Mouse (Mus musculus): ENCODE data around the gene Bsg. TPM values are rescaled to one million over a fixed set of nuclear protein-coding genes. Genes with fewer than 3 reads are reported as not detected.
A peak's percentile ranks its signal among the peaks of the same experiment; 100 is the strongest.
"Not testable (repeated sequence)": the region's sequence is repeated elsewhere in the genome, so short reads cannot be mapped to it uniquely, and the experiment has no call there.

The Bsg gene
- total RNA-seq, 2 experiments from 2014 or later, result 504 to 513 TPM

DNA sequence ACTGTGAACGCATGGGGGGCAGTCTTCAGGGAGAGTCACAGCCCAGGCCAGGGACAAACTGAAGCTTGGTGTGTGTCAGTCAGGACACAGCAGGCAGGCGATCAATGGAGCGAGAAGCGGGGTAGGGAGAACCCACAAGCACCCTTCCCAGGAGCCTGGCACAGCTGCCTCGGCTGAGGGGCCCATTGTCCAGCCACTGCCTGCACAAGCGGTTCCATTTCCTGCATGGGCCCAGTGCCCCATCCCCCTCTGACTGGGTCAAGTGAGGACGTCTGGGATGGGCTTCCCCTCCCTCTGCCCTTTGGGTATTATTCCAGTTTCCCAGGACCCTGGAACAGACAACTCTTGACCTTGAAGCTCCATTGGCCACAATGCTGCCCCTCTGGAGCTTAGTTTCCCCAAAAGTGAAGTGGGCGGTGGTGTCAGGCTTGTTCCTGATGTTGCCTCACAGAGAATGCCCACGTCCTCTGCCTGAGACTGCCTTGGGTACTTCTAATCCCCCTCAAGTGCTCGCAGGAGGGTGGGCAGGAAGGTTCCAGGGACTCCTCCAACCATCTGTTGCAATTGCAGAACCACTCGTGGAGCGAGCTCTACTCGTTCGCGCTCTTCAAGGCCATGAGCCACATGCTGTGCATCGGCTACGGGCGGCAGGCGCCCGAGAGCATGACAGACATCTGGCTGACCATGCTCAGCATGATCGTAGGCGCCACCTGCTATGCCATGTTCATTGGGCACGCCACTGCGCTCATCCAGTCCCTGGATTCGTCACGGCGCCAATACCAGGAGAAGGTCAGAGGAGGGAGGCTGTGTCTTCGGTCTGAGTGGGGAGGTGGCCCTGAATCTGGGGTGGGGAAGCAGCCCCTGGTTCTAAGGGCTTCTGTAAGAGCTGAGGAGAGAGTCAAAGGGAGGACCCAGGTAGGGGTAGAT is 24.3 kb downstream of the Bsg start:
- no peak for DNase-seq (ENCODE audit: low spot score in 2 of 2)

DNA sequence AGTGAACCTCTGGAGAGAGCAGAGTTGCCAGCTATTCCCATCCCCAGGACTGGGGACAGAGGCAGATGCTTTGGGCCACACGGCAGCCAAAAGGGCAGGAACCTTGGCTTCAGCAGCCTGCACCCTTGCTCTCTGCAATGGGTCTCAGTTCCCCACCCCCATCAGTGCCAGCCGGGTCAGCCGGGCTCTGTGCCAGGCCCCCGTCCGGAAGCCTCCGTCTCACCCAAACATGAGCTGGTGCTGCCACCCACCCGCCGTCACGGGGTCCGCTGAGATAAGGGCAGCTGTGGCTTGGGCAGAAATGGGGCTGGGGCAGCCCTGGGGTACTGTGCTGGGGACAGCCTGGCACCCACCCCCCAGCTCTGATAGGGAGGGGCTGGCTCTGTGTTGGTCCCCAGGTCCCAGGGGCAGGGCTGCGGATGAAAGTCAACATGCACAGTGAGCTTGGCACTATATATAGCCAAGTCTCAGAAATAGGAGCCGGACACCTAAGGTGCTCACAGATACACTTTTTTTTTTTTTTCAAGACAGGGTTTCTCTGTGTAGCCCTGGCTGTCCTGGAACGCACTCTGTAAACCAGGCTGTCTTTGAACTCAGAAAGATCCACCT is 25.2 kb downstream of the Bsg start:
- no peak for DNase-seq (ENCODE audit: low spot score in 2 of 2)

DNA sequence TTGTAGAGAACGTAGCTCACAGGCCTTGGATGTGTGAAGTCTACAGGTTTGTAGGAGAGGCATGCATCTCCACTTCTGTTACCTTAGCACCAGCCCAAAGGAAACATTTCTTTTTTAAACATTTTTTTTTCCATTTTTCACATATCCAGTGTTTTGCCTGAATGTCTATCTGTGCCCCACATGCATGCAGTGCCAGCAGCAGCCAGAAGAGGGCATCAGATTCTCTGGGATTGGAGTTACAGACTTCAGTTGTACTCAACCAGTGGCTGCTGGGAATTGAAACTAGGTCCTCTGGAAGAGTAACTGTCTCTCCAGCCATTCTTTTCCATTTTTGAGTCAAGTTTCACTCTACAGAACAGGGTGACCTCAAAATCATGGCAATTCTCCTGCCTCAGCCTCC is 28.2 kb downstream of the Bsg start:
- DNase-seq (ENCODE audit: low spot score in 2 of 2), result no peak

DNA sequence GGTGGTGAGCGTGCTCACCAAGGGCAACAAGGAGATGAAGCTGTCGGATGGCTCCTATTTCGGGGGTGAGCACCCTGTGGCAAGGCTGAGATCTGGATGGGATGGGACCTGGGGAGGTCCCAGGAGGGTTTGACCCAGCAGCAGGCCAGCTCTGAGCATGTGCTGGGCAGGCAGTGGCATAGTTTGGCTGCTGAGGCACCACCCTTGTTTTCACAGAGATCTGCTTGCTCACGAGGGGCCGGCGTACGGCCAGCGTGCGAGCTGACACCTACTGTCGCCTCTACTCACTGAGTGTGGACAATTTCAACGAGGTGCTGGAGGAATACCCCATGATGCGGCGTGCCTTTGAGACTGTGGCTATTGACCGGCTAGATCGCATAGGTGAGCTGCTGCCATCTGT is 29.6 kb downstream of the Bsg start:
- no peak for DNase-seq (ENCODE audit: low spot score in 2 of 2)

GRCm38 (mm10) chr10:79735361-79735760 is 31.1 kb downstream of the Bsg start:
- DNase-seq (ENCODE audit: low spot score in 2 of 2), result no peak

DNA sequence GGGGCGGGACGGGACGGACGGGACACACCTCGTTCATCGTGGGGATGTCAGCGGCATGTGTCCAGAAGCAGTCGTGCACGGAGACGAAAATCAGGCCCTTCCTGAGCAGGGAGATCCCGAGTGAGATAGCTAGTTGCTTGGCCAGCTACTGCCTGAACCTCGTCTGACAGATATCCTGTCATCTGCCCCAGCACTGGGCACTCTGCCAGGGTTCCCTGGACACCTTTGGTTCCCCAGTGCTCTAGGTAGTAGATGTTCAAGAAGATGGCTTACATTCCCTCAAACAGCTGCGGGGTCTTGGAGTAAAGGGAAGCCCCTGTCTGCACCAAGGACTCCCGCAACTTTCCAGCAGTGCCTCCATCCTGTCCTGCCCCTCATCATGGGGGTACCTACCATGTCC is 32.4 kb downstream of the Bsg start:
- no peak for DNase-seq (ENCODE audit: low spot score in 2 of 2)

- DNase-seq (ENCODE audit: low spot score in 2 of 2), result no peak
These were observed 34.0 kb downstream of the Bsg start for GRCm38 (mm10) chr10:79738259-79738658.

DNA sequence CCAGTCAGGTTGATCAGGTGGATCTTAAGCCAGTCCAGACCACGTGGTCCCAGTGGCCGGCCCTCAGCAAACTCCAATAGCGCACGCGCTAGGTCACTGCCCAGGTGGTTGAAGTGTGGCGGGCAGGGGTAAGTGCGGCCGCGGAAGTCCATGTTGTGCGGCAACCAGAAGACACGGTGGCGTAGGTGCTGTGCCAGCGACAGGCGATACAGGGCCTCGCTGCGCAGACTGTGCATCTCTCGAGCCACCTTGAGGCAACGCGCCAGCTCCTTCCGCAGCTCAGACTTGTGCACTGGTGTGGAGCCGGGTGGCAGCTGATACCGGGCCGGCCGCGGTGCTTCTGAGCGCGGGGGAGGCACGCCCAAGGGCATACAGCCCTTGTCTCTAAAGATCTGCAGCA is 34.9 kb downstream of the Bsg start:
- DNase-seq (ENCODE audit: low spot score in 2 of 2), result no peak

GRCm38 (mm10) chr10:79740863-79741262 is 36.6 kb downstream of the Bsg start:
- no peak for DNase-seq (ENCODE audit: low spot score in 2 of 2)

DNA sequence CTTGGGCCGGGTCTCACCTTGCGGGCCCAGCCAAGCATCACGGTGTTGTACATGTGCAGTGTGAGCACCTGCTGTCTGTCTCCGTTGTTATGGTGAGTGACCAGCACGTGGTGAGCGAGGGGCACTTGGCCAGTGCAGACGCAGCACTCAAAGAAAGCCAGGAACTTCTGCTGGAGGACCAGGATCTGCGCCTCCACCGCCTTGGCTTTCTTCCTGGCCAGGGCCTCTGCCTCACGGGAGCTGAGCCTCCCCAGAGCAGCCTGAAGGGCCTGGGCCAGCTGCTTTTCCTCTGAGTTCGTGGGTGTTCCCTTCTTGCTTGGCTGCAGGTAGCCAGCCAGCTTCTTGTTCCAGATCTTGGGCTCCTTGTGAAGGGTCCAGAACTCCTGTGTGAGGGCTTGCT is 38.9 kb downstream of the Bsg start:
- no peak for DNase-seq (ENCODE audit: low spot score in 2 of 2)

DNA sequence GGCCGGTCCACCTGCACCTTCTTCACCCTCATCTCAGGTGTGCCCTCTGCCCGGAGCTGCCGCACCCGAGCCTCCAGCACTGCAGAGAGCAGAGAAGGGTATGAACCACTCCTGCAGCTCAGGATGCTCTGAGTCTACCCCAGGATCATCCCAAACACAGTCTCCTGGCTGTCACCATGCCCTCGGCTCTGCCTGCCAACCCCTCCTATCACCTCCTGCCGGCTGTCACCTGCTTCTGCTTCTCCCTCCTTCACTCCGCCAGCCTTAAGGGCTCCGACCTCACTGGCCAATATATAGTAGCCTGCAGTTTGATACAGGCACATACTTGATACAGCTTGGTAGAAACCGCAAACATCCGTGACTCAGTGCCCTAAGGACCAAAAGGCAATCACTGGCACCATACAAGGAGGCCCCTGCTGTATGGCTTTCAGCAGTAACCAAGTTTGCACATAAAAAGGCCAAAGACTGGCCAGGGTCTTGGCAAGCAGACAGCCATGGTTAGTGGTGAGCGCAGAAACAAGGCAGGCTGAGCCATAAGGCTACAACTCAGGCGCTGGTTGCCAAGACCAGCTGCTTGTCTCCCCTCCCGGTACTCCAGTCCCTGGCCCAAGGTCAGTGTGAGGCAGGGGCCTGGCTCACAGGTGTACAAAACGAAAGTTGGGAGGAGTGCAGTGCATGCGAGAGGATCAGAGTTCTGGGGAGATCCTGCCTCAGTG is 39.5 kb downstream of the Bsg start:
- DNase-seq (ENCODE audit: low spot score in 2 of 2), result no peak

DNA sequence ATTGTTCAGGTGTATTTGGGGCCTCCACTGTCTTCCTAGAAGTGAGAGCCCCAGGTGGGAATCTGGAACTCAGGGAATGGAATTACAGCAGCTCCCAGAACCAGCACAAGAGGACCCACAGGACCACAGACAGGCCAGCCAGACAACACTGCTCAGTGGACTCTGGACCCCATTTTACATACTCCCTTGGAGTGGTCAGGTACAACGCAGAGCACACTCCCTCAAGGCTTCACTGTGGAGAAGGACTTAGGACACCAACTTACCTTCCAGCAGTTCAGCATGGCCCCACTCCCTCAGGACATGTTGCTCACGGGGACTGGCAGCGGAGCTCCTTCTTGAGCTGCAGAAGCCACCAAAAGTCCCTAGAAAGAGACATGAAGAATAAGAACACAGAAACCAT is 41.1 kb downstream of the Bsg start:
- no peak for DNase-seq (ENCODE audit: low spot score in 2 of 2)

DNA sequence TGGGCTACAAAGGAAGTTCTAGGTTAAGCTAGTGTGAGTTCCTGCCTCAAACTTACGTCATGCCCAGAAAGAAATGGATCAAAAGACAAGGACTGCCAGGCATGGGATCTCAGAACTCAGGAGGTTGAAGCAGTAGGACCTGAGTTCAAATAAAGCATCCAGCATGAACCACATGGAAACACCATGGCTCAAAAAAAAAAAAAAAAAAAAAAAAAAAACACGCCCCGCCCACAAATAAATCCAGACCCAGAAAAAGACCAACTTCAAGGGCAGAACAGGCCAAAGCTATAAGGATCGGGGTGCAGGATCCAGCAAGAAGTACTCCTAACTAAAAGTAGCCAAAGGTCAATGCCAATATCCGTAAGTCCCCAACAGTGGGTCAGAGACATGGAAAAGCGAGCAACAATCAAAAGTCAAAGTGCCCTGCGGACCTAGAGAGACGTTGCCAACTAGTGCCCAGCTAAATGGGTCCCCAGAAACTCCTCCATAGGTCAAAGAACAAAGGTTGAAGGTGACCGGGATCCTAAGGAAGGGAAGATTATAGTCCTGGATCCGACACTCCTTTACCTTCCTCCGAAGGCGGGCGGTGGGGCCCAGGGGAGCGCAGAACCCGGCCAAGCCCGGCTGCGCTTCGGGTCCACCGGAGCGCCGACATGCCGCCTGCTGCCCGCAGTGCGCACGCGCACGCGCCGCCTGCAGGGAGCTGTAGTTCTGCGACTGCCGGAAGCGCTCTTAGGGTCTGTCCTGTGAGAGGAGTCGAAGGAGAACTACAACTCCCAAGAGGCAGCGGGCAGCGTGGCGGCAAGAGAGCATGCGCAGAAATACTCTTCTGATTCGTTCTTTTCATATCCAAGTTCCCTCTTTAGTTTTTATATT is 41.8 kb downstream of the Bsg start, which contains the start of gene Polrmt:
Gene Polrmt (minus strand): TSS at position 684 of the 876 bp plus-strand sequence.
- peak; percentile 72 to 87 for DNase-seq (ENCODE audit: low spot score in 2 of 2)

- DNase-seq (ENCODE audit: low spot score in 2 of 2), result no peak
These were observed 42.5 kb downstream of the Bsg start for GRCm38 (mm10) chr10:79746774-79747151.

DNA sequence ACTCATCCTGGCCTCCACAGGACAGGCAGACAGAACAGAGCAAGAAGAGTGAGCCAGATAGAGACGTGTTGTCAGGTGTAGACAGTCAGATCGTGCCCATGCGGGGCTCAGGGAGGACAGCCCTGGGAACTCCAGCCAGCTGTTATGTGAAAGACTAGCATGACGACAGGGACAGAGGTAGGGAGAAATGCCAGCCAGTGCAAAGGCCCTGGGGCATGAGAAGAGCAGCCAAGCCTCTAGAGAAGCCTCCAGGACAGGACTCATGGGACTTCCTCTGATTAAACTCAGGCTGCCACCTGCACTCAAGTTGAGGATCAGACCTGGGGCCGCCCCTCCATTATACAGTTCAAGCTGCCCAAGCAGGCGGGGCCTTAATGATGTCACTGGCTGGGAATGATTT is 44.2 kb downstream of the Bsg start:
- DNase-seq (ENCODE audit: low spot score in 2 of 2), result no peak

GRCm38 (mm10) chr10:79754856-79755516 is 50.7 kb downstream of the Bsg start, which contains the start of gene Fgf22:
Gene Fgf22, plus strand, starts transcription at chr10:79755076.
- DNase-seq (ENCODE audit: low spot score in 2 of 2), result peak in 1 of 2 experiments; percentile 50

DNA sequence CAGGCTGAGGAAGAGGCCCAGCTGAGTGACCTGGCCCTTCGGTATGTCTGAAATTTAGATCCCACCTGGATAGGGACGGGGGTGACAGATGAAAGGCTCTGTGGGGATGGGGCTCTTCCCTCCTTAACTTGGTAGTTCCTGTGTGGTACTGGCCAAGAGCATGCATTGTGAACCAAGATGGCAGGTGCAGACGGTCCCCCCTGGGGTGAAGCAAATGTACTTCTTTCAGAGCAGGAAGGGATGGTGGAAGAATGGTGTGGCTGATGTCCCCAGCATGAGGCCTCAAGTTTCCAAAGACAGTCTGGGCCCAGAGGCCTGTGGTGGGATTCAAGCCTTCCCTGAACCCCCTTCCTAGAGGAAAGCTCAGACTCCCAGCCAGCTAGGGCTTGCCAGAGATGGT is 51.6 kb downstream of the Bsg start:
- no peak for DNase-seq (ENCODE audit: low spot score in 2 of 2)

- DNase-seq (ENCODE audit: low spot score in 2 of 2), result no peak
These were observed 52.4 kb downstream of the Bsg start for GRCm38 (mm10) chr10:79756660-79757059.

DNA sequence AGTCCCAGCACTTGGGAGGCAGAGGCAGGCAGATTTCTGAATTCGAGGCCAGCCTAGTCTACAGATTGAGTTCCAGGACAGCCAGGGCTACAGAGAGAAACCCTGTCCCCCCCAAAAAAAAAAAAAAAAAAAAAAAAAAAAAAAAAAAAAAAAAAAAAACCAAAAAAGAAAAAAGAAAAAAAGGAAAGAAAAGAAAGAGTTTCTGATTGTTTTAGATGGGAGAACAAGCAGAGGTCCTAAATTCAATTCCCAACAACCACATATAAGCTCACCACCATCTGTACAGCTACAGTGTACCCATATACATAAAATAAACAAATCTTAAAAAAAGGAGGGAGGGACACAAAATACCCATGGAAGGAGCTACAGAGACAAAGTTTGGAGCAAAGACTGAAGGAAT is 55.4 kb downstream of the Bsg start:
- DNase-seq (ENCODE audit: low spot score in 2 of 2), result not testable (repeated sequence)

DNA sequence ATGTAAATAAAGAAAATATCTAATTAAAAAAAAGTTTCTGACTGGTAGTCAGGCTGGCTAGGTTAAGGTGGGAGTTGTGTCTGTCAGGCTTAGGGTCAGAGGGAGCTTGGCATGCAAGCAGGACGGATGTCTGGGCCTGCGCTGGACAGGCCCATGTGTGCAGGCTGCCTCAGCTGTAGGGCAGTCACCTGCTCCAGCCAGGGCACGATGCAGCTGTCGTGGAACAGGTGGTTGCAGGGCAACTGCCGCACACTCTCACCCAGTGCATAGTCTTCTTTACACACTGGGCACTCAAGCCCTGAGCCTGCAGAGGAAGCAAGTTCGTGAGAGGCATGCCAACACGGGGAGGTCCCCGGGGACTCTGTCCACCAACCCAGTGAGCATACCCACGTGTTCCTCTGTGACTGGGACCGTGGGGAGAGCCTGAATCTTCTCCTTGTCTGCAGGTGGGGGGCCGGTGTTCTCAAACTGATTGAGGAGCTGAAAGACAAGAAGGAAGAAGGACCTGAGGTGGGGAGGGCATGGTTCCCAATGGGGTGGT is 56.4 kb downstream of the Bsg start:
- DNase-seq (ENCODE audit: low spot score in 2 of 2), result no peak

All from adrenal gland, postnatal 4 days (tissue).